Mouse (Mus musculus): ENCODE results near the gene Tmed10. TPM values are rescaled to one million over a fixed set of nuclear protein-coding genes. Genes with fewer than 3 reads are reported as not detected.

Tmed10 gene
- polyA plus RNA-seq, 1 experiment from 2014 or later = 333 TPM

DNA sequence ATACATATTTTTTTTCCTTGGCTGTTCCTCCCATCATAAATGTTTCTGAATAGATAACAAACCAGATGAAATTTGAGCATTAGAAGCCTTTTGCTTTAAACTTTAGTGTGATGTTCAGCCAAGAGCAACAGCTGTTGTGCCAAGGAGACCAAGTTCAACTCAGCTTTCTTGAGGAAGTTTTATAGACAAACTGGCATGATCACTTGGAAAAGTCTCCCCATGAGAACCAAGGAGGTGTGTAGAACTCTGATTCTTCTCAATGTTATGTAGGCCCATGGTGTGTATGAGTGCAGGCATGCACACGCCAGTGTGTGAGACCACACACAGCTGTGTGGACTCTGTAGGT lies 75.8 kb downstream of the Tmed10 start:
- peak; percentile 46 for DNase-seq
- Histone ChIP-seq H3K4me1 (ENCODE audit: insufficient read depth) (peaks cover 5% of the 10 kb centered on the region), H3K9me3 (ENCODE audit: low read depth, low read length) (peaks cover 10% of the 10 kb centered on the region; the same call in 1 of the 2 replicates), H3K4me2 (no peak overlapping the region), H3K9ac (no peak overlapping the region), H3K36me3 (ENCODE audit: insufficient read depth) (peaks cover 38% of the 10 kb centered on the region), H3K4me3 (ENCODE audit: low read depth, low read length) (no peak overlapping the region), H3K27ac (ENCODE audit: low read depth) (peak overlapping the region; percentile 54; the same call in 1 of the 2 replicates), H3K27me3 (ENCODE audit: insufficient read depth, low read length) (no peaks in the 10 kb centered on the region)
- WGBS = 51% methylated on average over 1 of the region's 1 CpGs
- no peak for ATAC-seq (ENCODE audit: insufficient read depth)
- TF ChIP-seq CTCF (IDR thresholded peaks at IDR 0.05; ENCODE audit: low read depth) = no peak

DNA sequence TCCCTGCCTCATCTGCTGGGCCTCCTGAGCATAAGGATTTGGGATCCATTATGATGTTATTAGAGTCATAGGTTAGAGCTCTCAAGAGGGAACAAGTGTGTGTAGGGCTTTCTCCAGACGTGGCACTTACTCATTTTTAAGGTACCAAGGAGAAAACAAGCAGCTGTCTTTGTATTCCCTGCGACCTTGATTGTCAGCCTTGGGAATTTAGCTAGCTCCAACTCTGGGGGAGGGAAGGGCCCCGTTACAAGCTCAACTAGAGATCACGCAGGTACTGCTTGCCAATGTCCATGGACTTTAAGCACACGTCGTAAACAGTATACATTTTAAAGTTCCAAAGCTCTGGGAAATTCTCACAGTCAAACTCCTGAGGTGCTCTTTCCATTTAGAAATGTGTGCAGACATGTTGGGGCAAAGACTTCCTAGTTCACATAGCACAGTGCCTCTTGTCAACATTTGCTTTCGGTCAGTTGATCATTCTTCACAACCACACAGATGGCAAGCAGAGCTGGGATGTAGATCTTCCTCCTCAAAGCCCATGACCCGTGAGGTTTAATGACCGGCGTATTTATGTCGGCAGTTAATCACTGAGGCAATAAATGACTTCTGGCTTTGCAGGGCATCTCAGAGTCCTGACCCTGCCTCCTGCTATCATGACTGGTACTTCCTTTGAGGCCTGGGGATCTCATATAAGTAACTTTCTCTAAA lies 76.4 kb downstream of the Tmed10 start:
- H3K9me3 ChIP-seq (ENCODE audit: low read depth, low read length) = peaks cover 11% of the 10 kb centered on the region; the same call in 1 of the 2 replicates
- 51% methylated on average over 11 of the region's 11 CpGs for WGBS
- peak; percentile 21 for DNase-seq
- H3K4me1 ChIP-seq (ENCODE audit: insufficient read depth) = peaks cover 5% of the 10 kb centered on the region
- no peak for TF ChIP-seq CTCF (IDR thresholded peaks at IDR 0.05; ENCODE audit: low read depth)
- H3K4me3 ChIP-seq (ENCODE audit: low read depth, low read length) = no peak overlapping the region
- ATAC-seq (ENCODE audit: insufficient read depth) = no peak
- H3K4me2 ChIP-seq = no peak overlapping the region
- H3K9ac ChIP-seq = no peak overlapping the region
- no peaks in the 10 kb centered on the region for H3K27me3 ChIP-seq (ENCODE audit: insufficient read depth, low read length)
- 0 out of 2 replicates have a peak overlapping the region, but pooled peaks have one; percentile 54 for H3K27ac ChIP-seq (ENCODE audit: low read depth)
- peaks cover 33% of the 10 kb centered on the region for H3K36me3 ChIP-seq (ENCODE audit: insufficient read depth)

DNA sequence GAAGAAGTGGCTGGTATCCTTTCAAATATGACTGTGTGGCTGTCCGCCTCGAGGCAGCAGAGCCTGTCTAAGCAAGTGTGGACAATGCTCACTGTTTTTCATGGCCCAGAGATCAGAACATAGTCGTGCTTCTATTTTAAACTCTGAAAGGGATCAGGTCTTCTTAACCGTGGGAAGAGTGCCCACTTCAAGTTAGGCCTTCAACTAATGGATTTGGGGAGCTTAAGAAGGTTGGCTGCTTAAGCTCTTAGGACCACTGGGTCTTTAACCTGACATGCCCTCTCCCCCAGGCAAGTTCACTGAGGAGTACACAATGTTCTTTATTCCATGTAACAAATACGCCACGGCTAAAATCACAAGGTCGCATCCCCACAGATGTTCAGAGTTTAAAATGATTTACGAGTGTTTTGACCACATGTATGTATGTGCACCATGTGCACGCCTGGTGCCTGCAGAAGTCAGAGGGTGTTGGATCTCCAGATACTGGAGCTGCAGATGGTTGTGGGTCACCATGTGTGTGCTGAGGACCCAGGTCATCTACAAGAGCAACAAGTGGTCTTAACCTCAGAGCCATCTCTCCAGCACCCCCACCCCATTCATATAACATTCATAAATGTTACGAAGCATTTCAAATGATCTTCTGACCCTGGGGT lies 77.2 kb downstream of the Tmed10 start:
- Histone ChIP-seq H3K4me1 (ENCODE audit: insufficient read depth) (peaks cover 5% of the 10 kb centered on the region), H3K27ac (ENCODE audit: low read depth) (no peak overlapping the region), H3K9me3 (ENCODE audit: low read depth, low read length) (peaks cover 11% of the 10 kb centered on the region; the same call in 1 of the 2 replicates), H3K9ac (no peak overlapping the region), H3K4me3 (ENCODE audit: low read depth, low read length) (no peak overlapping the region), H3K27me3 (ENCODE audit: insufficient read depth, low read length) (no peaks in the 10 kb centered on the region), H3K4me2 (no peak overlapping the region), H3K36me3 (ENCODE audit: insufficient read depth) (peaks cover 25% of the 10 kb centered on the region)
- WGBS = 70% methylated on average over 10 of the region's 10 CpGs
- no peak for TF ChIP-seq CTCF (IDR thresholded peaks at IDR 0.05; ENCODE audit: low read depth)
- no peak for DNase-seq
- no peak for ATAC-seq (ENCODE audit: insufficient read depth)

DNA sequence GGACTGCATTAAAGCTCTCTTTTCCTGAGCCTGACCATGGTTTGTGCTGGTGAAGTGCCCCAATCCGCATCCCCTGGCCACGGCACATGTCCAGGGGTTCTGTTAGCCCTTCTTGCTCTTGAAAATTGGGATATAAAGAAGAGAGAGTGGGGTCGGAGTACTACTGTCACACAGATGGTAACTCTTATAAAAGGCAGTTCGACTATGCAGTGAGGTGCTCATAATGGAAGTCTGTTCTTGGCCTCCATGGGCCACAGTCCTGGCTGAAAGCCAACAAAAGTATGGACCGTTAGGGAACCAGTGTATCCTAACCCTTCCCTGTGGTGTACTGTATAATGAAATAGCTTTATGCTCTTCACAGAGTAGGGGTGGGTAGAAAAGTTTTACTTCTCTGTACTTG lies 77.7 kb downstream of the Tmed10 start:
- WGBS = 78% methylated on average over 5 of the region's 5 CpGs
- ATAC-seq (ENCODE audit: insufficient read depth) = no peak

DNA sequence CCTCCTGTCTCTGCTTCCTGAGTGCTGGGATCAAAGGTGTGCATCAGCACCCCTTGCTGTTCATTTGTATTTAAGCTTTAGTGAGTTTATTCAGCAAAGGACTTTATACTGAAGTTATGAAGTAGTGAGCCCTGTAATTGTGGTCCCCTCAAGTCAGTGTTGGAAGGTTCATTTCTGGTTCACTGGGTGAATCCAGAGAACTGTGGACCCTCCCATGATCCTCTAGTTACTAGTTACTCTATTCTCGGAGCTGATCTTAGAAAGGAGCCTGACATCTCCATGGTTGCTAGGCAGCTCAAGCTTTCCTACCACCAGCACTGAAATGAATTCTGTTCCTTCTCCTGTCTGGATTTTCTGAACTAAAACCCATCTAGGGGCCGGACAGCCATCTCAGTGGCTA lies 79.1 kb downstream of the Tmed10 start:
- H3K4me2 ChIP-seq = no peak overlapping the region
- no peak overlapping the region for H3K9ac ChIP-seq
- no peak overlapping the region for H3K27ac ChIP-seq (ENCODE audit: low read depth)
- DNase-seq (no peak), ATAC-seq (ENCODE audit: insufficient read depth) (no peak)
- no peaks in the 10 kb centered on the region for H3K27me3 ChIP-seq (ENCODE audit: insufficient read depth, low read length)
- peaks cover 5% of the 10 kb centered on the region for H3K4me1 ChIP-seq (ENCODE audit: insufficient read depth)
- H3K36me3 ChIP-seq (ENCODE audit: insufficient read depth) = peaks cover 6% of the 10 kb centered on the region
- 84% methylated on average over 2 of the region's 2 CpGs for WGBS
- peaks cover 11% of the 10 kb centered on the region; the same call in 1 of the 2 replicates for H3K9me3 ChIP-seq (ENCODE audit: low read depth, low read length)
- TF ChIP-seq CTCF (IDR thresholded peaks at IDR 0.05; ENCODE audit: low read depth) = no peak
- H3K4me3 ChIP-seq (ENCODE audit: low read depth, low read length) = no peak overlapping the region

More for the DNA sequence above, 77.7 kb downstream of the Tmed10 start:
- no peak overlapping the region for H3K27ac ChIP-seq (ENCODE audit: low read depth)
- H3K9ac ChIP-seq = no peak overlapping the region
- TF ChIP-seq CTCF (IDR thresholded peaks at IDR 0.05; ENCODE audit: low read depth) = no peak
- no peak overlapping the region for H3K4me2 ChIP-seq
- peaks cover 5% of the 10 kb centered on the region for H3K4me1 ChIP-seq (ENCODE audit: insufficient read depth)
- no peak overlapping the region for H3K4me3 ChIP-seq (ENCODE audit: low read depth, low read length)
- peaks cover 20% of the 10 kb centered on the region for H3K36me3 ChIP-seq (ENCODE audit: insufficient read depth)
- DNase-seq = no peak
- H3K27me3 ChIP-seq (ENCODE audit: insufficient read depth, low read length) = no peaks in the 10 kb centered on the region
- peaks cover 11% of the 10 kb centered on the region; the same call in 1 of the 2 replicates for H3K9me3 ChIP-seq (ENCODE audit: low read depth, low read length)

DNA sequence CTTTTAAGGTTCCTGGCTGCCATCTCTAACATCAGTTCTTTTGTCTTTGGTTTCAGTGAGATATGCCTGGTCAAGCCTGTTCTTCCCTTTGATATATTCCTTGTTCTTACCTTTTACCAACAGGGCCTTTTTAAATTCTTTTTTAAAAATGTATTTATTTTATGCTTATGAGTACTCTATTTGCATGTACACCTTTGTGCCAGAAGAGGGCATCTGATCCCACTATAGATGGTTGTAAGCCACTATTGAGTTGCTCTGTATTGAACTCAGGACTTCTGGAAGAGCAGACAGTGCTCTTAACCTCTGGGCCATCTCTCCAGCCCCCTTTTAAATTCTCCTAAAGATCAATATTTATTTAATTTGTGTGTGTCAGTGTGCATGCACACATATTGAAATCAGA lies 81.7 kb downstream of the Tmed10 start:
- ATAC-seq (ENCODE audit: insufficient read depth) (no peak), DNase-seq (no peak)
- Histone ChIP-seq H3K27ac (ENCODE audit: low read depth) (no peak overlapping the region), H3K9me3 (ENCODE audit: low read depth, low read length) (peaks cover 11% of the 10 kb centered on the region; the same call in 1 of the 2 replicates), H3K36me3 (ENCODE audit: insufficient read depth) (no peaks in the 10 kb centered on the region), H3K9ac (no peak overlapping the region), H3K4me2 (no peak overlapping the region), H3K27me3 (ENCODE audit: insufficient read depth, low read length) (no peaks in the 10 kb centered on the region), H3K4me1 (ENCODE audit: insufficient read depth) (0 out of 2 replicates have a peak, but pooled peaks cover 7% of the 10 kb centered on the region), H3K4me3 (ENCODE audit: low read depth, low read length) (no peak overlapping the region)
- no peak for TF ChIP-seq CTCF (IDR thresholded peaks at IDR 0.05; ENCODE audit: low read depth)

DNA sequence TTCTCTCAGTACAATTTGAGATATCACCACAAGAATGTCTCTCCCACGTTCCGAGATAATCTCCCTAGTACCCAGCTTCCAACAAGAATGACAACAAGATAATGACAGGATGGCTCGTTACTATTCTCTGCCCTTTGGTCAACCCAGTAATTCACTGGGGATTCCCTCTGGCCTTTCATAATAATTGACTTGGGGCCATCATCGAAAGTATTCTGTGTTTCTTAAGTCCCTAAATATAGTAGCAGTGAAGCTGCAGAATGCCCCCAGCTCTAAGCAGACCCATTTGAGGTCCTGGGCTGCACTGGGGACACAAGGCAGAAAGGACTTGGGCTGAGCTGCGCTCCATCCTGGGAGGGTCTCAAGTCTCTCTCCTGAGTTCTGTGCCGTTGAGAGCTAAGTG lies 82.4 kb downstream of the Tmed10 start:
- WGBS = 77% methylated on average over 6 of the region's 6 CpGs
- H3K36me3 ChIP-seq (ENCODE audit: insufficient read depth) = no peaks in the 10 kb centered on the region
- no peak overlapping the region for H3K4me3 ChIP-seq (ENCODE audit: low read depth, low read length)
- no peaks in the 10 kb centered on the region for H3K27me3 ChIP-seq (ENCODE audit: insufficient read depth, low read length)
- no peak overlapping the region for H3K4me2 ChIP-seq
- no peak for TF ChIP-seq CTCF (IDR thresholded peaks at IDR 0.05; ENCODE audit: low read depth)
- H3K9ac ChIP-seq = no peak overlapping the region
- DNase-seq (no peak), ATAC-seq (ENCODE audit: insufficient read depth) (no peak)
- no peak overlapping the region for H3K27ac ChIP-seq (ENCODE audit: low read depth)
- H3K9me3 ChIP-seq (ENCODE audit: low read depth, low read length) = peaks cover 11% of the 10 kb centered on the region; the same call in 1 of the 2 replicates
- H3K4me1 ChIP-seq (ENCODE audit: insufficient read depth) = 0 out of 2 replicates have a peak, but pooled peaks cover 7% of the 10 kb centered on the region

All from lung, embryonic 14.5 days (tissue).